Mouse (Mus musculus): ENCODE data around the gene Cdh13.

Cdh13 gene

DNA sequence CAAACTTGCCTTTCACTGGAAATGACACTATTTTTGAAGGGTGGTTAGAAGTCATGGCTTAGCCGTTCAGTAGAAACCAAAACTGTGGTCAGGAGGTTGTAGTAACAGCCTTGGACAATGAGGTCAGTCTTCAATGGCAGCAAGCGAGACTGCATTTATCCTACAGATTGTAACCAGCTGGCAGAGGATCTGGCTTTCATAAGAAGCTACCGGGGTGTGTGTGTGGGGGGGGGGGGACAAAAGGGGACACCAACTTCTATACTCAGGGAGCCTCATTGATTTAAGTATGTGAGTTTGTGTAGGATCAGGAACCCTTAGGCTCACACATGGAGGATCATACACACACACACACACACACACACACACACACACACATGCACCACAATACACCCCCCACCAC, 25.6 kb downstream of the Cdh13 start:
- DNase-seq = no peak

- DNase-seq = no peak
Observed at GRCm38 (mm10) chr8:118313426-118314187, 30.1 kb downstream of the Cdh13 start.

GRCm38 (mm10) chr8:118314188-118314563, 30.6 kb downstream of the Cdh13 start:
- DNase-seq = no peak

- DNase-seq = no peak
Observed at GRCm38 (mm10) chr8:118314932-118315331, 31.4 kb downstream of the Cdh13 start.

DNA sequence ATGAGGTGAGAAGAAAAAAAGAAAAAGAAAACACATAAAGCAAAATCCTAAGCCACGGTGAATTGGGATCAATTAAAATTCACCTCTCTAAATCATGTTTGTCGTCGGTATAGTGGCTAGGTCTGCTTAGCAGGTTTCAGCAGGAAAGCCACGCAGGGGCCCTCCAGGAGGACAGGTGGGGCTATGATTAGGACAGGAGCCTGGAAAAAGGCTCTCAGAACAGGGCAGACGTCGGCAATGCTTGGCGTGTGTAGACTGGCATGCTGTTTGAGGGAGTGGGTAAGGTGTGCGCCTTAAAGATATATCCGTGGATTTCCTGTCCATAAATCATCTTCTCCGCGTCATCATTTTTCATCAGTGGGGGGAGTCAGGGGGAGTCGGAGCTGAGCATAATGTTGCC, 32.9 kb downstream of the Cdh13 start:
- DNase-seq = no peak

GRCm38 (mm10) chr8:118320566-118320965, 37.0 kb downstream of the Cdh13 start:
- DNase-seq = no peak

- DNase-seq = no peak
Observed at GRCm38 (mm10) chr8:118323421-118323820, 39.9 kb downstream of the Cdh13 start.

- no peak for DNase-seq
Observed at GRCm38 (mm10) chr8:118334933-118335332, 51.4 kb downstream of the Cdh13 start.

- DNase-seq = no peak
Observed at GRCm38 (mm10) chr8:118339711-118340110, 56.2 kb downstream of the Cdh13 start.

DNA sequence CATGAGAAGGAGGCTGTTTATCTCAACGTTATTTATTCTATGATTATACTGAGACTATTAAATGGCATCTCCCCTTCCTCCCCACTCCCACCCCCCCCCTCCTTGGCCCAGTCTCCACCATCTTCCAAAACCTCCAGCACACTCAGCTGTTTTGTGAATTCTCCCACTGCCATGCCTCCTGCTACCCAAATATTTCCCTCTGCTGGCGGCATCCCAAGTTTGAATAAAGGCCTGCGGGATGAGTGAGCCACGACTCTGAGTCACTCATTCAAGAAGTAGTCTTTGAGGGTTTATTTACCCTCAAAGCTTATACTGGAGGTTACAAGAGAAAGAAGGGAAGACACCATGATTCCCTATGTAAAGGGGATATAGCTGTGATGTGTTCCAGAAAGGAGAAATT, 59.7 kb downstream of the Cdh13 start:
- DNase-seq = peak; percentile 22

GRCm38 (mm10) chr8:118348710-118349489, 65.4 kb downstream of the Cdh13 start:
- no peak for DNase-seq

DNA sequence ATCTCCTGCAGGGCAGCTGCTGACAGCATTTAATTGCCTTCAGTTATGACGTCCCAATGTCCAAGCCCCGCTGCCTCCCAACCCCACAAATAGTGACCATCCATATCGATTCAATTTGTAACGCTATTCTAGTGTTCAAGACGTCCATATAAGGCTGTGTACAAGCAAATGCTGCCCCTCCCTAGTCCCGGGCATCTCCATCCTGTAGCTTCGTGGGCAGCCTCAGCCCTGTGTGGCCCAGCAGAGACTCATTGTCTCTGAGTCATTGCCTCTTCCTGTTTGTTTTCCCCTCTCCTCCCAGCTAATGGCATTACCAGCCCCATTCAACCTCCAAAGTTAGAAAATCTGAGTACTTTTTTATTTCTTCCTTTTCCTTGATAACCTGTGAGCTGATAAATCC, 66.6 kb downstream of the Cdh13 start:
- DNase-seq = no peak

DNA sequence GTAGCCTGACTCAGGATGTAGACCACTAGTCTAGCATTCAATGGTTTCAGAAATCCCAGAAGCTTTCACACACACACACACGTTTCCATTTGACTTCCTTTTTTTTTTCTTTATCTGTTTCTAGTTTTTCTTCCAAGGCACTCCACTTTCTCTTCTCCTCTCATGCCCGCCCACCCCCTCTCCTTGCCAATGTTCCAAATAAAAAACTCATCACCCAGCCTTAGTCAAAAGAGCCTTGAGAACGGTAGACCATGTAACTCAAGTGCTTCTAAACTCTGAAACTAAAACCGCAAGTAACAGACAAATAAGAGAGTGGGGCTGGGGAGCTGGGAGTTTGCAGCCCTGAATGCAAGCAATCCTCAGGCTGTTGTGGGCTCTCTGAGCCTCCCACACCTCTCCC, 69.5 kb downstream of the Cdh13 start:
- peak; percentile 29 for DNase-seq

DNA sequence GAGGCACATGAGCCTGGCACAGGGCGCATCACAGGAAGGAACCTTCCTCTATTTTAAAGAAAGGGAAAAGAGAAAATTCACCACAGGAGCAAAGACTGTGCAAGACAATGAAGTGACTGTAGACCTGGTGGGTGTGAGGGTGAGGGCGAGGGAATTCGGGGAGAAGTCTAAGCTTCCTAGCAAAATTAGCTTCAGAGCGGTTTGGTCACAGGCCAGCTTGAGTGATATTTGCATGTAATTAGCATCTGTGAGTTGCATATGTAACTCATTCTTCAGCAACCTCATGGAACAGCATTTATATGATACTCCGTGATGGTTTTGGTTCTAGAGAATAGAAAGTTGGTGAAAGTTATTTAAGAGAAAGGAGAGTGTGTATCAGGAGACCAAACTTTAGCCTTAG, 73.5 kb downstream of the Cdh13 start:
- DNase-seq = no peak

DNA sequence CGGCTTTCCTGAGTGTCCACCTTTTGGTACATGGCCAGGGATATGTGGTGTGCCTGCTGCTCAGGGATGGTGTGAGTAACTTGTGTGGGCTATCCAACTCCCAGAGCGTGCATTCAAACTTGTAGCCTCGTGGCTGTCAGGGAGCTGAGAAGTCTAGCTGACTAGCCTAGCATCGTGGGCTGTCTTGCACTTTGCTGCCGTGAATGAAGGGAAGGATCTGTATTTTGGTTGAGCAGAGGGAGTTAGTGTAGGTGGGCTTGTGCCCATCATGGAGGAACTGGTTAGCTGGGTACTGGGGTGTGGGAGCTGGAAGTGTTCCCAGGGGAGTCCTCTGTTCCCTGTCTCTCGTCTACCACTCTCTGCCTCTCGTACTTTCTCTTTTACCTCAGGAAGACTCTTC, 74.1 kb downstream of the Cdh13 start:
- DNase-seq = peak; percentile 25

DNA sequence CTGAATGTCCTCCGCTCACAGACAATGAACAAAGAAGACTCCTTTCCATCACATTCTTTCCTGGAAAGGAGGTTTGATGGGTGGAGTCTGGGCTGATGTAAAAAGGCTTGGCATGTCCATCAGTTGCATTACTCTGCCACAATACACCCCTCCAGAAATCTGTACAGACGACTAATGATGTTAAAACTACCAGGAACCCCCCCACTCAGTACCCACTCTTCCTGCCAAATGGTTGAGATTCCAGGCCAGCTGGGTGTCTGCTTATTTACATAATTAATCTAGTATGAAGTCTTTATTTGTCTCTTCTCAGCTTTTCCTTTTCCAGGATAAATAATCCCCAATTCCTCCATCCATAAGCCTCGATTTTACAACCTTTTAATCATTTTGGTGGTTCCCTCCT, 80.2 kb downstream of the Cdh13 start:
- no peak for DNase-seq

GRCm38 (mm10) chr8:118373092-118373491, 89.6 kb downstream of the Cdh13 start:
- DNase-seq = no peak

GRCm38 (mm10) chr8:118374738-118375137, 91.2 kb downstream of the Cdh13 start:
- no peak for DNase-seq

- no peak for DNase-seq
Observed at GRCm38 (mm10) chr8:118376791-118377190, 93.3 kb downstream of the Cdh13 start.

DNA sequence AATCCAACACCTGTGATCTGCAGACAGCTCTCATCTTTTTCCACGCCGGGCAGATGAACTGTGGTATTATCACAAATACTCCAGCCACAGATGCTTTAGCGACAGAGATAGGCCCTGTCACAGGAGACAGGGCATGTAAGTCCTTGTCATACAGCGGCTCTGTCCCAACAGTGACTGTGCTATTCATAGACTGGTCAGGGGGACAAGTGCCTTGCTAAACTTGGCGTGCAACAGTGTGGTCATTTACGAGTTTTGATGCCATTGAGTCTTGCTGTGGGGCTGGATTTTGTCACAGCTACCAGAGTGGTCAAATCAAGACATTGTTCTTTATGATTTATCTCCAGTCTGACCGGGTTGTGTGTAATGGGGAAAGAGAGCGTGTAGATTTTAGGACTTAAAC, 95.5 kb downstream of the Cdh13 start:
- no peak for DNase-seq

DNA sequence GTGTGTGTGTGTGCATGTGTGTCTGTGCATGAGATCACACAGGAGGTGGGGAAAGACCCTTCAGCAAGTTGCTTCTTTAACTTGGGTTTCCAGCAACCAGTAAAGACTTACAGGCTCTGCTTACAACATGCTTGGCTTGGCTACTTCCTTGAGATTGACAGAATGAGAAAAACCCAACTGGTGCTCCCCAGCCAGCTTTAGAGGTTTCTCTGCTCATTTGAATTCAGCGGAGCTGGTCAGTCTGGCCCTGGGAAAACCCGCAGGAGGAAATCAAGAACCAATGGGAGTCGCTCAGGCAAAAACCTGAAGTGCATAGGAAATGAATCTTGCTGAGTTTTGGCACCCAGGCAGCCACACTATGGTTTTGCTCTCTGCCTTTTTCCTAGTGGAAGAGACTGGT, 96.1 kb downstream of the Cdh13 start:
- DNase-seq = no peak

DNA sequence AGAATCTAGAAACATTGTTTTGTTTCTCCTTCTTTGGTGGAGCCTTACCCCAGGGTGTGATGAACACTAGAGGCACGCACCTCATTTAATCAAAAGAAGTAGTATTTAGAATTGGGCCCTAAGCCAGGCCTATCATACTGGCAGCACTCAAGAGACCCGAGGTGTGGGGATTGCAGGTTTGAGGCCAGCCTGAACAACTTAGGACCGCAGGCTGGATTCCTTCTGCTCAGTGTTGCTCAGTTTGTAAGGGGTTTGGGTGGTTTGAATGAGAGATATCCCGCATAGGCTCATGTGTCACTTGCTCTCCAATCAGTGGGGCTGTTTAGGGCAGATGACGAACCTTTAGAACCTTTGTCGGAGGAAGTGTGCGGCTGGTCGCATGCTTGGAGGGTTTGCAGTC, 96.5 kb downstream of the Cdh13 start:
- no peak for DNase-seq

DNA sequence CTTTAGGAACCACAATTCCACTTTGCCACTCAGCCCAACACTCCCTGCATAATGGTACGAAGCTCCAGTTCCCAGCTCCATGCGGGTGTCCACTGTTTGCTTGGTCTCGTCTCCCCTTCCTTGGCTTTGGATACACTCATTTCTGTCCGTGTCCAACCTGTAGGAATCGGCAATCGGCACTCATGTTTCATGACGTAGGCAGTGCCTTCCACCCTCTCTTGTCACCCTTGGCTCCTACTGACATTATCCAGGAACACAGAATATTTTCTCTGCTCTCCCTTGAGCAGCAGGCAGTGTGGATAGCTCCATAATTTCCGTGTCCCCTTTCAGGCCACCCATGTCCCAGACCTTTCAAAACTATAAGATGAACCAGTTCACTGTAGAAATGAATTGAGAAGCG, 97.2 kb downstream of the Cdh13 start:
- no peak for DNase-seq

GRCm38 (mm10) chr8:118381641-118382040, 98.1 kb downstream of the Cdh13 start:
- no peak for DNase-seq

DNA sequence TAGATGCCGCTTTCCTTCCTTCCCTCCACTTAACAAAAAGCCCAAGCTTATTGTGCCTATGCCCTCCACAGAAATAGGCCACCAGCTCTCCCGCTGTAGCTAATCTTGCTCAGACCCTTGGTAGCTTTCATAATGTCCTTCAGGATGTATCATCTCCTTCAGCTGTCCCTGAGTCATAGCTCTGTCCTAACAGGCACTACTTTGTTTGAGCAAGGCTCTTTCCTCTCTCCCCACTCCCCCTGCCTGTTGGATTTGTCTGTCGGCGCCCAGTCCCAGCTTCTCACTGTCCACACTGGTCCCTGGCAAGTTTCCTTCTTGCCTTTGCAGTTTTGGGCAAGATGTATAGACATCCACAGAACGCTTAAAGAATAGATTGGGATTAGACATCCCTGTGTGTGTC, 100.8 kb downstream of the Cdh13 start:
- DNase-seq = no peak
